Mouse (Mus musculus) MN1 (cell line): ENCODE results near the gene Gm10985.

Source experiments
- DNase-seq: peaks from one replicate; pipeline ENCODE4 v3.0.0-alpha.2; 2016; ENCODE audit warnings: low spot score

Gm10985 gene

GRCm38 (mm10) chr3:53844786-53845185 is at the start of gene Gm10985:
Gene Gm10985, plus strand, starts transcription at chr3:53845086.
- no peak for DNase-seq

GRCm38 (mm10) chr3:53796933-53797332 is 48.0 kb upstream of the Gm10985 start:
- DNase-seq = no peak

- DNase-seq = no peak
Observed at GRCm38 (mm10) chr3:53799671-53800070, 45.2 kb upstream of the Gm10985 start.

- no peak for DNase-seq
Observed at GRCm38 (mm10) chr3:53813421-53813977, 31.4 kb upstream of the Gm10985 start.

- DNase-seq = no peak
Observed at GRCm38 (mm10) chr3:53834238-53834637, 10.6 kb upstream of the Gm10985 start.

GRCm38 (mm10) chr3:53846206-53846928 is 1.5 kb downstream of the Gm10985 start:
- DNase-seq = no peak

- DNase-seq = no peak
Observed at GRCm38 (mm10) chr3:53847726-53848125, 2.8 kb downstream of the Gm10985 start.

GRCm38 (mm10) chr3:53848262-53848661 is 3.4 kb downstream of the Gm10985 start:
- DNase-seq = no peak

GRCm38 (mm10) chr3:53854261-53854660 is 9.4 kb downstream of the Gm10985 start:
- no peak for DNase-seq

GRCm38 (mm10) chr3:53854831-53855230 is 9.9 kb downstream of the Gm10985 start:
- DNase-seq = no peak

GRCm38 (mm10) chr3:53863383-53864220 is 18.7 kb downstream of the Gm10985 start, which contains the start of gene Ufm1:
Gene Ufm1, minus strand, starts transcription at chr3:53863830.
- DNase-seq = peak; percentile 97

- no peak for DNase-seq
Observed at GRCm38 (mm10) chr3:53868212-53868611, 23.3 kb downstream of the Gm10985 start.

GRCm38 (mm10) chr3:53869263-53869662 is 24.4 kb downstream of the Gm10985 start:
- DNase-seq = no peak

- DNase-seq = no peak
Observed at GRCm38 (mm10) chr3:53870482-53870881, 25.6 kb downstream of the Gm10985 start.

- no peak for DNase-seq
Observed at GRCm38 (mm10) chr3:53871596-53871995, 26.7 kb downstream of the Gm10985 start.

- DNase-seq = no peak
Observed at GRCm38 (mm10) chr3:53890619-53891540, 46.0 kb downstream of the Gm10985 start.
